Mouse (Mus musculus) adrenal gland, postnatal 10 days (tissue): ENCODE results near the gene Ankrd44. TPM values are rescaled to one million over a fixed set of nuclear protein-coding genes. Genes with fewer than 3 reads are reported as not detected.
A peak's percentile ranks its signal among the peaks of the same experiment; 100 is the strongest.
"Not testable (repeated sequence)": the region's sequence is repeated elsewhere in the genome, so short reads cannot be mapped to it uniquely, and the experiment has no call there.

ENCODE experiments used
- DNase-seq: peaks from one replicate; pipeline ENCODE4 v3.0.0; 2021; ENCODE audit warnings: mixed read lengths
- long read RNA-seq, 2 experiments: library from polyadenylated mRNA; stranded (forward); transcript quantifications; one replicate each; pipeline ENCODE4 v2.0.0; 2021
- total RNA-seq, 2 experiments: library from RNA; stranded (reverse); gene quantifications; 2 replicates each; pipeline ENCODE4 v1.2.3; 2021

The Ankrd44 gene
- total RNA-seq = 10 to 100 TPM; 25.7 to 32.1 TPM
- long read RNA-seq, experiment 1, partial matches to known transcripts = 0 of 2 reads
- long read RNA-seq, experiment 1, other reads (novel, unspliced or antisense) = 1 of 2 reads
- long read RNA-seq, experiment 2, partial matches to known transcripts = 0 of 3 reads
- long read RNA-seq, experiment 2, other reads (novel, unspliced or antisense) = 3 of 3 reads

DNA sequence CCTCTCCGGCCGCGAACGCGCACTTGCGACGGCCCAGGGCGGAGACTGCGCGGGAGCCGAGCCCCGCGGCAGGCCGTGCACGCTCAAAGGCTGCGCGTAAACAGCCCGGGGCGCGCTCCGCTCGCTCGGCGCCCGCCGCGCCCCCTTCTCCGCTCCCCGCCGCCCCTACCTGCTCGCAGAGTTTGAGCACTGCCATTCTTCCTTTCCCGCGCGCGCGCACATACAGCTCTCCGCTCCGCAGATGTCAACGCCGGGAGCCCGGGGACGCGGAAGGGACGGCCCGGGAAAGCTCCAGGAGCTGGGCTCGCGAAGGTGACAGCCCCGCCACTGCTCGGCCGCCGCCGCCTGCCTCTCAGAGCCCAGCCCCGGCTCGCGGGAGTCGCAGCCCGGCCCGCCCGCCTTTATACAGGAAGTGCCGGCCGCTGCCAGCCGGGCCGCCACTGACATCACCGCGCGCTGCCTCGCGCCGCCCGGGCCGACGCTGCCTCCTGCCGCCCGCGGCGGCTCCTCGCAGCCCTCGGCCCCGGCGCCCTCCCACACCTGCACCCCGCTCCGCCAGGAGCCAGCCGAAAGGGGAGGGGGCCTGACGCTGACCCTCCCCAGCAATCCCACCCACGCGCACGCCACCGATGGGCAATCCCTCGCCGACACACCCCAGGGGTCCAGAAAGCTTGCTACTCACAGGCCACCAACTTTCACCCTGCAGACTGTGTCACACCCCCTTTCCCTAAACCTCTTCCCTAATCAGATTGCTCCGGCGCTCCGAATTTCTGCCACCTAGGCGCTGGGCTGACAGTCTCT, at the start of gene Ankrd44:
Gene Ankrd44, minus strand, starts transcription at position 417 of the 801 bp plus-strand sequence.
- peak; percentile 91 for DNase-seq

DNA sequence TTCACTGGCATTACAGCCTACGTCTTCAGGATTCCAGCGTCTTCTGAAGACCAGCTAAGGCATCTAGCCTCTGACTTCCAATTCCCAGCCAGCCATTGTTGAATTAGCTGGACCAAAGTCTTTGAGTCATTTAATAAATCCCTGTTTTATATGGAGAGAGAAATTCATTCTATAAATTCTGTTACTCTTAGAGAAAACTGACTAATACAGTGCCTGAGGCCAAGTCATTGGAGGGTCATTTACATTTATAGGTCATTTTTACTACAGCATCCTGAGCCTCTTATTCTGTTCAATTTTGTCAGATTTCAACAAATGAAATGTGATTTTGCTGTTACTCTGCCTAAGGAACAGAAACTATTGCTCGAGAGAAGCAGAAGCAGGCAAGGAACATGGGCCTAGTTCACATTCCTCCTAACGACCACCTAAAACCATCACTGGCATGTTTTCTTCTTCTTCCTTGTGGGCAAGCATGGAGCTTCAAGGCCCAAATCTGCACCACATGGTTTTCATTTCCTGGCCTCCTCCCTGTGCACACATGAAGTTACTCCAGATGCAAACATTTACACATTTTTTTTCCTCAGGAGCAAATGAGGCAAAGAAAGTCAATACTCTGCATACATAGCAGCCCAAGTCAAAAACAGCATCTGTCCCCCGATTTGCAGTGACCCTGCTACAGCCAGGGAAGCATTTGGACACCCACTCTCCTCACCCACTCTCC, 45.7 kb upstream of the Ankrd44 start:
- DNase-seq = no peak

DNA sequence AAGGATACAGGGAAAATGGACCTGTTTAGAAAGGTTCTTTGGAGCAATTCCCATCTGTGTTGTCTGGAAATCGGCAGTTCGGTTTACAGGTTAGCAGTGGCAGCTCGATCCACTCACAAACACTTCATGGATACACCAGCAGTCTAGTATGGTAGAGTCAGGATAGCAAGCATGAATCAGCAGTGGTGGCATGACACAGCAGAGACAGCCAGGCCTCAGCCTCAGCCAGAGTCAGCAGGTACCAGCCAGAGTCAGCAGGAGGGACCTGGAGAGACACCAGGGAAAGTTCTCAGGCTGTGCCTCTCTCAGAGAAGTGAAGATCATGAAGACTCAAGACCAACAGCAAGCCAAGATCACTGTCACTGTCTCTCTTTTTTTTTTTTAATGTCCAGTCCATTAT, 40.7 kb upstream of the Ankrd44 start:
- DNase-seq = no peak

DNA sequence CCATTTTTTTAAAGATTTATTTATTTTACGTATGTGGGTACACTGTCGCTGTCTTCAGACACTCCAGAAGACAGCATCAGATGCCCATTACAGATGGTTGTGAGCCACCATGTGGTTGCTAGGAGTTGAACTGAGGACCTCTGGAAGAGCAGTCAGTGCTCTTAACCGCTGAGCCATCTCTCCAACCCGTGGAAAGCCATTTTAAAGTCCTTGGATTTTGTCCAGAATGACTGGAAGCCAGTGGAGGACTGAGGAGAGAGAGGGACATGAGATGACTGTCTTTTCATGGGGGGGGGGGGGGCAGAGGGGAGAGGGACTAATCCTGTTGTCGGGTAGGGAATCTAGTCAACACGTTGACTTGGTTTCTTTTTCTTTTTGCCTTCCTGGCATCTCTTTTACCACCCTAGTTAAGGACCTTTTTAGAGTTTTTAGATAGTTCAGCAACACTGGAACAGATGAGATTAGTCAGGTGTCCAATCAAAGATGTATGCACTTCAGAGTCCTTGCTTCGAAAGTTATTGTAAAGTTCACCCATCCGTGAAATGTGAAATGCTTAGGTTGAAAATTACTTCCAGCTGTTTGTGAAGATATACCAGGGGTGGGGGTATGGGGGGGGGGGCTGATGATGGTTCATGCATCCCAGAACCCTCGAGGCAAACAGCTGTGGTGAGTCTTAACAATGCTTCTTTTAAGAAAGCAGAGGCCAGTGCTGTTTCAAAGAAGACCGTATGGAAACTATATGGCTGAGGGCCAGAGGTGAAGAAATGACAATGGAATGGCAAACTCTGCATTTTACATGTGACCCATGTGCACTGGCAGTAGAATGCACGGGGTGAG, 39.2 kb upstream of the Ankrd44 start:
- no peak for DNase-seq

DNA sequence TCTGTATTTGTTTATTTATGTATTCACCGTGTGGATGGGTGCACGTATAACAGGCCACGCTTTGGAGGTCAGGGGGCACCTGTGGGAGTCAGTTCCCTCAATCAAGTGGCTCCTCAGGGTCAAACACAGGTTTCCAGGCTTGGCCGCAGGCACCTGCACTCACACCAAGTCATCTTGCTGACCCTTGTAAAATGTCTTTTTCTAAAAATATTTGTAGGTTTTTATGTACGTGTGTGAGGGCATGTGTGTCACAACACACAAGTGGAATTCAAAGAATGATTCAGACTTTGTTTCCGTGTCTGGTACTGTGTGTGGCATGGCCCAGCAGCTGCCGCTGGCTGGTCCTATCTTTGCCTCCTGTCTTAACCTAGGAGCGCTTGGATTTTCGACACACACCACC, 35.5 kb upstream of the Ankrd44 start:
- no peak for DNase-seq

DNA sequence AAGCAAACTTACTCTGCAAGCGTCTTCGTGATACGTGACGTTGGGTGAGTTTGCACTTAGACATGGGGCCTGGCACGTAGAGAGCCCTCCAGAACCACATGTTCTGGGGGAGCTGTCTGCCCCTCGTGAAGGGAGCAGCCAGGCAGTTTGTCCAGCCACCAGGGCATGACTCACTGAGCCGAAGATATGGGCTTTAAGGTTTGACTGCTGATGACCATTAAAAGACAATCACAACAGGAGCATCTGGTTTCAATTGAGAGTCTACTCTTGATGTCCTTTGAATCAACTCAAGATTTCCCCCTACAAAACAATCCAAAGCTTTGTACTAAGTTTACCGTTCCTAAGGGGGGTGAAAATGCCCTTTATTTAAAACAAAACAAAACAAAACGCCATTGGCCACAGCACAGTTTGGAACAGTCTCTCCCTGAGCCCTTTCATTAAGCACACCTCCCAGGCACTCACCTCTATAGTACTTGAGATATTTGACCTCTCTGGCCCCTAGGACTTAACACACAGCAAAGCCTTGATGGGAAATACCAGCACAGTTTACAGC, 34.5 kb upstream of the Ankrd44 start:
- DNase-seq = no peak

DNA sequence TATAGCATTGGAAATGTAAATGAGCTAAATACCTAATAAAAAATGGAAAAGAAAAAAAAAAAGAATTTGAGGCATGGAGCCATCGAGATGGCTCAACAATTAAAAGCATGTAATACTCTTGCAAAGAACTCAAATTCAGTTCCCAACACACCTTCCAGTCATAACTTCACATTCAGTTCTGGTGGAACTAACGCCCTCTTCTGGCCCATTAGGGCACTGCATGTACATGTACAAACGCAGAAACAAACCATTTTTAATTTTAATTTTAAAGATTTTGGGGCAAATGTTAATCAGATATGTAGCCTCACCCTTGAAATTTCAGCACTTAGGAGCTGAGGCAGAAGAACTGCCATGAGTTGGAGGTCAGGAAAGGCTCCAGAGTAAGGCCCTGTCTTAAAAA, 32.3 kb upstream of the Ankrd44 start:
- peak; percentile 17 for DNase-seq

DNA sequence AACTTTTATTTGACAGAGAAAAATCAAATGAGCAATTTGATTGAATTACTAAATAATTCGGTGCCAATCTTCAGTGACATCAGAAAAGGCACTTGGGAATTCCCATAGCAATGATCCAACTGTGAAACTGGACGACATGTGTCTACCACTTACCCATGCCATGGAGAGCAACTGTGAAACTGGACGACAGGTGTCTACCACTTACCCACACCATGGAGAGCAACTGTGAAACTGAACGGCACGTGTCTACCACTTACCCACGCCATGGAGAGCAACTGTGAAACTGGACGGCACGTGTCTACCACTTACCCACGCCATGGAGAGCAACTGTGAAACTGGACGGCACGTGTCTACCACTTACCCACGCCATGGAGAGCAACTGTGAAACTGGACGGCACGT, 30.8 kb upstream of the Ankrd44 start:
- not testable (repeated sequence) for DNase-seq

DNA sequence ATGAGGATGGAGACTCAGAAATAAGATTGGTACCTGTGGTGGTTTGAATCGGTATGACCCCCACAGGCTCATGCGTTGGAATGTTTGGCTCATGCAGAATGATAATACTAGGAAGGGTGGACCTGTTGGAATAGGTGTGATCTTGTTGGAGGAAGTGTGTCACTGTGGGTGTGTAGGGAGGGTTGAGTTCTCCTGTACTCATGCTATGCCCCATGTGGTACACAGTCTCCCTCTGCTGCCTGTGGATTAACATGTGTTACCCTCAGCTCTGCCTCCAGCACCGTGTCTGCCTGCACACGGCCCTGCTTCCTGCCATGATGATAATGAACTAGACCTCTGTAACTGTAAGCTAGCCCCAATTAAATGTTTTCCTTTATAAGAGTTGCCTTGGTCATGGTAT, 28.7 kb upstream of the Ankrd44 start:
- DNase-seq = no peak

DNA sequence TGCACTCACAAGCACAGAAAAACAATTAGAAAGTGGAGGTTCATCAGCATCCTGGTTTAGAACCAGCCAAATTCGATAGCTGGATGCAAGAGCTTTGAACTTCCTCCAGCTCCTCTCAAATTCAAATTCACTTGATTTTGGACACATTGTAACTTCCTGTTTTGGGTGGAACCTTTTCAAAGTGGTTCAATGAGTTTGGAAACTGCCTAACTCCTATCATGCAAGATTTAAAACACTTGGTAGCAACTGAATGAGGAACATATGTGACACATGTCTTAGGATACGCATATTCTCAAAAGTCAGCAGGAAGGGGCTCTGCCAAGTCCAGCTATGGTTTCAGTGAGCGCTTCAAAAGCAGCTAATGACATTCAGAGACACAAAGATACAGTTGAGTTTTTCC, 18.5 kb upstream of the Ankrd44 start:
- DNase-seq = no peak

DNA sequence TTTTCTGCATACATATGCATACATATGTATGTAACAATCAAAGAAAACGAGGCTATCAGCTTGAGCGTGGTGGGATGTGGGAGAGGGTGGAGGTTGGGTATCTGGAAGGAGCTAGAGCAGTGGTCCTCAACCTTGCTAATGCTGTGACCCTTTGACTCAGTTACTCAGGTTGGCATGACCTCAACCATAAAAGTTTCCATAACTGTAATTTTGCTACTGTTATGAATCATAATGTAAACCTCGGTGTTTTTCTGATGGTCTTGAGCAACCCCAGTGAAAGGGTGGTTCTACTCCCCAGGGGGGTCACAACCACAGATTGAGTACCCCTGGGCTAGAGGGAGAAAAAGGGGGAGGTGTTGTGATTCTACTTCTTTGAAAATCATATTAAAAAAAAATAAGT, 9.3 kb upstream of the Ankrd44 start:
- DNase-seq = no peak

DNA sequence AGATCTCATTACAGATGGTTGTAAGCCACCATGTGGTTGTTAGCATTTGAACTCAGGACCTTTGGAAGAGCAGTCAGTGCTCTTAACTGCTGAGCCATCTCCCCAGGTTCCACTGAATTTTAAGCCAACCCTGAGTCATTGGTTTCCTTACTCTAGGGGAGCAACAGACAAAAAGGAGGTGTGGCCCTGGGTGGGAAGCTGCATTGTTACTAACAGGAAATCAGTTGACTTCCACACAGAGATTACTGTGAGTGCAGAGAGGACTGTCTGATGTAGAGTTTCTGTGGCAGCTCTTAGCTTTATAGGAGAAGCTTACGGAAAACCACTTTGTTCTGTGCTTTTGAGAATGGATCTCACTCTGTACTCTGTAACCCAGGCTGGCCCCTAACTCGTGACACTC, 8.7 kb upstream of the Ankrd44 start:
- DNase-seq = no peak

DNA sequence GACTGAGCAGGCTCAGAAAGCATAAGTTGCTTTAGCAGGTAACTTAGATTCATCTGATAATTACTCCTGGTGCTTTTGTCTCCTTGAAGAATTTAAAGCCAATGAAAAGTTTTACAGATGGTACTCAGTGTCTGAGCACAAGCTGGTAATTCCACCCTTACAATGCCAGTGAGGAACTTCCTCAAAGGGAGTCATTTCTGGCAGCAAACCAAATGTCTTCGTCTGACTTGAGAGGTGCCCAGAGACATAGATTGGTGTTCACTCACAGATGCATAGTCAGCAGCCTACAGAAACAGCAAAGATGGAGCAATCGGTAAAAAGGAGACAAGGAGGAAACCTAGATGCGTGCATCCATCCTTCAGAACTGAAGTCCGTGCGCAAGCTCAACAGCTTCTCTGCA, 7.5 kb upstream of the Ankrd44 start:
- DNase-seq = no peak

DNA sequence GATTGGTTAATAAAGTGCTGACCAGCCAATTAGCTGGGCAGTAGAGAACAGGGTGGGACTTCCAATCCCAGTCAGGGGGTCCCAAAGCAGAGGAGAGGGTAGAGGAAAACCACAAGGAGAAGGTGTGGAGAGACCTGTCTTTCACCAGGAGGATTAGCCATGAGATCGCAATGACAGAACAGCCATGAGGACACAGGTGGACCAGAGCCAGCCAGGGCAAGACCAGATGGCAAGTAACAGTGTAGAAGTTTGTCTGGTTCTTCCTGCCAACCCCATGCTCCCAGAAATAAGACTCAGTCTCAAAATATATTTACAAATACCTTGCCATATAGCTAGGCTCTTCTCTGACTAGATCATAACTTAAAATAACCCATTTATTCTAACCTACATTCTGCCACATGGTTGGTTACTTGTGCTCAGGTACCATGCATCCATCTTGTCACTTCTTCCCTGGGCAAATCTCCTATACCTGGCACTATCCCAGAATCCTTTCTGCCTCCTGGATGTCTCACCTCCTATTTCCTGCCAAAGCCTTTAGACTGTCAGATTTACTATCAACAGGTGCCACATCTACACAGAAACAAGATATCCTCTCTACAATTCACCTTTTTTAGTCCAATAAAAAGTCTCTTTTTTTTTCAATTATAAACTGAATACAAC, 6.4 kb upstream of the Ankrd44 start:
- DNase-seq = no peak

DNA sequence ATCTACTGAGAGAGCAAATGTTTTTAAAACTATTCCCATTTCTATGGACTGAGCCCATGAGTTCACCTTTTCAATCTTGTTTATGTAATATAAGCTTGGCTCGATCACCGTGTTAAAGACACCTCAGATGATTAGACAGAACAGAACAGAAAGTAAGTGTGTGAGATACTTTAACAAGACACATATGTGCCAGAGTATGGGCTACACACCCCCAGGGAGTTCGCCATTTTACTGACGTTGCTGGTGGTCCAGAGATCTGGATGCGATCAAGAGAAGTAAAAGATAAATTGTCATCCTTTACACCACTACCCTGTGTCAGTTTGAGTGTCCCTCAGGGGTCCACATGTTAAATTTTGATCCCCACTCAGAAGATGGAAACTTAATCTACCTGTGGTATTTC, 5.0 kb upstream of the Ankrd44 start:
- no peak for DNase-seq

DNA sequence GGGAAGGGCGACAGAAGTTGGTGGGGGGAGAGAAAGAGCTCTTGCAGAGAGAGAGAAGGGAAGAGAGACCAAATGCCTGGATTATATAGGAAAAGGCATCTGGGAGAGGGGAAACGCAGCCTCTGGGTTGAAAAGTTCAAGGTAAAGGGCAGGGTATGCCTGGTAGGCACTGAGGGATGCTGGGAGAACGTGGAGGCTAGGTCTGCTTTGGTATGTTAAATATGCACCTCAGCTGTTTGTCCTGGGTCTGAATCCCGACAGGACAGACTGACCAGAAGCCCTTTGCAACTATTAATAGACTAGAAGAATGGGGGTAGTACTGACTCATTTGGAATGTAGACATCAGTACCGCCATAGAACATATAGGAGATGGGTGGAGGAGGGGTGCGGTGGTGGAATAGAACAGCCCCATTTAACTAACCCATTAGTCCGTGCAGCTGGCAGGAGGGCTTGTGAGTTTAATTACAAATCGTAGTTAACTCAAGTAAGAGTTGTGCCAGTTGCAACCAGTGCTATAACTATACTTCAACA, 4.5 kb upstream of the Ankrd44 start:
- no peak for DNase-seq

DNA sequence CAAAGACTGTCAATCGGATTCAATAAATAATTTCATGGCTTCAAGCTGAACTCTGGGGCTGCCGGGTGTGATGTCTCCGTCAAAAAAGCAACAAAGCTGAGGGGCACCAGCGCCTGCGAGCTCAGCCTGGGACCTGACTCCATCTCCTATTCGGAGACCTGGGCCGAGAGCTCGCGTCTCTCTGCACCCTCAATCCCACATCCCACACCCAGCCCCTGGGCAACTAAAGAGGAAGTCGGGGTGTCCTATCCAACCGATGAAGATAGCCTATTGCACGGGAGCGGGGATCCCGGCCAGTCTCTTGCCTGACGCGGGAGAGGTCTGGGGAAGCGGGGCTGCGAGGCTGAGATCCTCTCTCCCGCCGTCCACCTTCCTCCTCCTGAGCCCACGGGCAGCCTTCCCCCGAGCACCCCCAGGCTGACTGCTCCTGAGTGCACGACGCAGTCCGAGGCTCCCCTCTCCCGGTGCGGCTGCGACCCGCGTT, 694 bp downstream of the Ankrd44 start:
- peak; percentile 53 for DNase-seq

DNA sequence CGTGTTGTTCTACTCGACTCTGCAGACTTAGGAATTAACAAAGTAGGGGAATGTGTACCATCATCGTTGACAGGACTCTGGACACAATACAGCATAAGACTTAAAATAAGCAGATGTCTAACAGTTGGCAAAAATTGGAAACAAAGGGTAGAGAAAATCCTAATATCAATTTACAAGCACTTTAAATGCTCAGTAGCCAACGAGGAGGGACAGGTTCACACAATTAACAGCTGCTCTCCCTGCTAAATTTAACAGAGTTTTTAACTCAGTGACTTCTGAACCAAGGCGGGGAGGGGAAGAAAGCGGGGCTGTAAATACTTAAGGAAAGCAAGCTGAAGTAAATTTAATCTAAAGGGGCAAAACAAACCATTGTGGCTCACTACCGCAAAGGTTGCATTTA, 1.4 kb downstream of the Ankrd44 start:
- DNase-seq = no peak

DNA sequence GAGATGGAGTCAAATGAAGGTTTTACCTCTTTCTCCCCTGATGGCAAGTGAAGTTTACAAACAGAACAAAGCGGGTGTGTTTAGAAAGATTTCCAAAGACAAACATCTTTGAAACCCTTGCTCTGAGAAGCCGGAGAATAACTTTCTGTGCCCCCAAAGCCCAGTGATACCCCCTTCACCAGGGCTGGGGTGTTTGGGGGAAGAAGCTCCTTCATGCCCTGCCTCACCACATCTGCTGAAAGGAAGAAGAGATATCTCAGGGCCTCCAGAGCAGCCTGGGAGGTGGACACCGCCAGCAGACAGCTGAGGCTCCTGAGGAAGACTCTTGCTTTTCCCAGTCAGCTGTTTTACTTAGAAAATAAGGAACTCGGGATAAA, 1.9 kb downstream of the Ankrd44 start:
- no peak for DNase-seq

DNA sequence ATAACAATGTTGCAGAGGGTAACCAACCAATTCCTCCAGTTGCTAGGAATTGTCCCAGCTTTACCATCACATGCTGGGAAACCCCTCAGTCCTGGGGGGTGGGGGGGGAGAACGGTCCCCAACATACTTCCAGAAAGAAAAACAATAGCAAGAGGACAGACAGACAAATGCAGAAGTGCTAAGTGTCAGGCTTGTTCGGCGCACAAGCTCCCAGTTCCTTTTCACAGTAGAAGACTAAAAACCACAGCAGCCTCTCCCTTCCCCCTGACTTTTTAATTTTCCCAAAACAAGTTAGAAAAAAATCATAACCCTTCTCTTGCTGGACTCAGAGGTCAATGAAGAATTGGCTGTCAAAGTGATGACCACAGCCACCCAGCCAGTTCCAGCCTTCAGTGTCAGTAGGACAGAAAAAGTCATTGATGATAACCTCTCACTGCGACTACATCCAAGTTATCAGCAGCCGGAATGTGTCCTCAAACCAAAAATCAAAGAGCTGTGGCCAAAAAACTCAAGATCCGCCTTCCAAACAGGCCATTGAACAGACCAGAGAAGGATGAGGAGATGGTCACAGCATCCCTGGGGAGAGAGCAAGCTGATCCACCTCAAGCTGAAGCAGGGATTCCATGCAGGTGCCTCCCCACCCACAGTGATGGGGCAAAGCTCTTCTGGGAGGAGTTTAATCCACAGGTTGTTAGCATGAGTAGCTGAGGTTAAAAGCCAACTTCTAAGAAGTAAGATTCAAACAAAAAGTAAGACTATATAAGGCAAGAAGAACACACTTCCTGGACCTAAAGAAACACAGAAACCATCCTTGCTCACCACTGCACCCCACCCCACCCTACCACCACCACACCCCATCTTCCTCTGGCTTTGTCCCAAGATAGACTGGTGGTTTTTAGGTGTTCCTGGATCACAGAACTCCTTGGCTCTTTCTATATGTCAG, 2.5 kb downstream of the Ankrd44 start:
- no peak for DNase-seq
